ENCODE assay signal across 23 mouse cellular contexts in the genomic region with DNA sequence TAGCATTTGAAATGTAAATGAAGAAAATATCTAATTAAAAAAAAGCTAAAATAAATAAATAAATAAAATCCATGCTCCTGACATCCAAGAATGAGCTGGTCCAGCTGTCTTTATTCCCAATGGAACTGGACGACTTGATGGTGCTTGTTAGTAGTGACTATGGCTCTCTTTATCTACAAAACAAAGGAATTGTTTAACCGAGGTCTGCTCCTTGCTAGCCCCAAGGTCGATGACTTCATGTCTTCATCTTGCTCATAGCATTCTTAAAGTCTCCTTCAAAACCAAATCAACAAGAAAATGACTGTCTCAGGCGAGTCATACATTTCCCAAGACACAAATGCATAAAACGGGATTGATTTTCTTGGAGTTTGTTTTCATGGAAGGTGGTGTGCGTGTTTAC.
"Had no signal": no experiment of that assay in that cellular context is flagged by ENCODE, and none has a peak within 500 bp of the region (broad histone marks: within the 10 kb centered on the region; RNA-seq: fewer than 3 reads in every experiment).

No protein-coding gene starts in this region.

- ATAC-seq: liver, postnatal 0 days; lung, postnatal 0 days; midbrain, embryonic 13.5 days; midbrain, embryonic 15.5 days had no signal

- H3K27ac ChIP-seq: lung, embryonic 15.5 days; macrophage; midbrain, embryonic 13.5 days; midbrain, embryonic 15.5 days; neural tube, embryonic 13.5 days; neural tube, embryonic 15.5 days; stomach, embryonic 15.5 days; stomach, postnatal 0 days had no signal

- H3K4me2 ChIP-seq: lung, embryonic 15.5 days; midbrain, embryonic 11.5 days; midbrain, embryonic 13.5 days; midbrain, embryonic 15.5 days; neural tube, embryonic 13.5 days; neural tube, embryonic 15.5 days; stomach, embryonic 15.5 days had no signal

- DNase-seq: liver, postnatal 0 days; lung, adult 2 months; lung, postnatal 14 days; lung, postnatal 36 days; retina, postnatal 1 day; right cerebral cortex, adult 18-20 months; right cerebral cortex, postnatal 25 days; right cerebral cortex, postnatal 4 days; thymus, adult 2 months; thymus, postnatal 25 days; thymus, postnatal 4 days had no signal

- H3K4me3 ChIP-seq: lung, embryonic 15.5 days; megakaryocyte, embryonic 14.5 days; midbrain, embryonic 13.5 days; midbrain, embryonic 15.5 days; myocyte; neural tube, embryonic 13.5 days; neural tube, embryonic 15.5 days; stomach, embryonic 15.5 days had no signal

- H3K36me3 ChIP-seq: lung, embryonic 15.5 days; midbrain, embryonic 13.5 days; midbrain, embryonic 15.5 days; neural tube, embryonic 13.5 days; neural tube, embryonic 15.5 days; stomach, embryonic 15.5 days had no signal

- H3K9ac ChIP-seq: liver, postnatal 0 days; lung, embryonic 15.5 days; midbrain, embryonic 13.5 days; midbrain, embryonic 15.5 days; neural tube, embryonic 13.5 days; neural tube, embryonic 15.5 days; stomach, embryonic 15.5 days had no signal

- H3K4me1 ChIP-seq: lung, embryonic 15.5 days; megakaryocyte, embryonic 14.5 days; midbrain, embryonic 13.5 days; midbrain, embryonic 15.5 days; neural tube, embryonic 13.5 days; neural tube, embryonic 15.5 days; stomach, embryonic 15.5 days had no signal

- H3K27me3 ChIP-seq: lung, embryonic 15.5 days; megakaryocyte, embryonic 14.5 days; midbrain, embryonic 13.5 days; midbrain, embryonic 15.5 days; neural tube, embryonic 13.5 days; neural tube, embryonic 15.5 days; stomach, embryonic 15.5 days had no signal

- H3K9me3 ChIP-seq: lung, embryonic 15.5 days; midbrain, embryonic 13.5 days; midbrain, embryonic 15.5 days; neural tube, embryonic 13.5 days; neural tube, embryonic 15.5 days; stomach, embryonic 15.5 days had no signal
